Mouse (Mus musculus) testis, postnatal 14 days (tissue): ENCODE data around the gene Cox11.

Experiments used
- DNase-seq: peaks from one replicate; pipeline ENCODE4 v3.0.0; 2021; ENCODE audit warnings: low spot score

Gene Cox11

DNA sequence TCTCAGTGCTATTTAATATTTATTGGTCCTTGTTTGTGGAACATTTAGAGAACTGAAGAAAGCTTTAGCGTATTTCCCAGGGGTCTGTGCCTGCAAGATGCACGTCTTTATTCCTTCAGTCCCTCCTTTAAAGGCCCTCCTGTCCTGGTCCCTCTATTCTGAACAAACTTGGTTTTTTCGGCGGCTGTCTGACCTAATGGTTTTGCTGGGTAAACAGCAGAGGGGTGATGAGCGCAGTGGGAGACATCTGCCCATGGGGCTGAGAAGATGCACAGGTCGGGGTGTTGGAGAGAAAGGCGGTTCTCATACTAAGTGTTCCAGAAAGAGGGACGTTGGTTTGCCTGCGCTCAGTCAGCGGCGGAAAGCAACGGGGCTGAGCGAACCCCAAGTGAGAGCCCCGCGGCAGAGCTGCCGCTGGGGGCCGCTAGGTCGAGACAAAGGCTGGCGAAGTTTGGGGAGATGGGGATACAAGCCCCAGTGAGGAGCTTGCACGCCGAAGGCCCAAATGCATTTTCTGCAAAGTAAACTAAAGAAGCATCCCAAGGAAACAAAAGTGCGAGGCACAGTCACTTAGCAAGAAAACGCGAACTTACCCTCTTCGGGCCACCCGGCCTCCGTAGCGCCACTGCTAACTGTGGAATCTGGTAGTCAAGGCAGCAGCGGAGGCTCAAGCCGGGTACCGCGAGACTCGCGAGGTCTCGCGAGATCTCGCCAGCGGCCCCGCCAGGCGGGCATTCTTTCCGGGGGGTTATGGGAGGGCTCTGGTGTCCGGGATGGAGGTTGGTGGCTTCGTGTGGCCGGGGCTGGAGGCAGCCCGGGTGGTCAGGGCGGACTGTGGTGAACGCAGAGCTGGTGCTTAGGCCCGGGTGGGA is at the start of gene Cox11, which contains the start of gene Stxbp4:
Gene Cox11, plus strand, starts transcription at position 734 of the 872 bp plus-strand sequence.
Gene Stxbp4, minus strand, starts transcription at position 645 of the 872 bp plus-strand sequence.
- peak; percentile 95 for DNase-seq

DNA sequence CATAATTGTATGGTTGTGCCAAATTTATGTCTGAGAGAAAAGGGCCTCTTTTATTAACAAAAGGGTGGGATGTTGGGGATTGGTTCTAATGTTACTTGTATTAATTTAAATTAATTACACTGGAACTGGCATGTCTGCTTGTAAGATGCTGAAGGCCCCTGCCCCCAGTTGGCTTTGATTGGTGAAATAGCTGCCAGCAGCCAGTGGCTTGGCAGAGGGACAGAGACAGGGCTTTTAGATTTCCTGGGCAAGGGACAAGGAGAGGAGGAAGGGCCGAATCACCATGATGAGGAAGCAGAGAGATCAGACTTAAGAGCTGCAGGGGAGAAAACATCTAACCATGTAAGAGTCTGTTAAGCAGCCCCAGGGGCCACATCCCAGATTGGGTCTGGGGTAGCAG is 47.0 kb upstream of the Cox11 start:
- DNase-seq = no peak

- no peak for DNase-seq
Measured at GRCm38 (mm10) chr11:90595826-90596225, 42.1 kb upstream of the Cox11 start.

DNA sequence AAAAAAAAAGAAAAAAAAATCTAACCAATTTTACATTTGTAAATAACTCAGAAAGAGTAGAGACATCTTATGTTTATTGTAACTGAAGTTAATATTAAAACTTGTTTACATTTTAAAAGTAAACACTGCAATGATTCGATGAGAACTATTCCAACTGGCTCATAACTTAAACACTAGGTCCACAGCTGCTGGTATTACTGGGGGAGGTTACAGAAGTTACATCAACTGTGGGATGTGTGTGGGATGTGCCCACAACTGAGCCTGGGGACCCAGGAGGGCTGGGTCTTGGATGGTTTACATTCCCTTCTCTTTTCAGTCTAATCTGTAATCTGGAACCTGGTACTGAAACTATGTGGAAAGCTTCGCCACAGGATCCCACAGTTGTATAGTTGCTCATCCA is 34.9 kb upstream of the Cox11 start:
- no peak for DNase-seq

DNA sequence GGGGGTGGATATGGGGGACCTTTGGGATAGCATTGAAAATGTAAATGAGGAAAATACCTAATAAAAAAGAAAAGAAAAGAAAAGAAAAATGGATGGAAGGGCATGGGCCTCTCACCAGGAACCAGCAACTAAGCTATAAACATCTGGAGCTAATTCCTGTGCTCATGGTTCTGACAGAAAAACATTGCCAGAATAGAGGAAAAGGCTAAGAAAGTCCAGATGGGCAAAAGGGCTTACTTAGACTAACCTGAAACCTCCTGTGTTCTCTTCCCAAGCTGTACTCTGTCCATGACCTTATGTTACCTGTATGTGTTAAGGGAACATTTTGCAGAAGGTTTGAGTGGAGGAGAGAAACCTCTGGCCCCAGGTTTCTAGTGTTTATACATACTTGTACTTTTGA is 25.9 kb upstream of the Cox11 start:
- no peak for DNase-seq

DNA sequence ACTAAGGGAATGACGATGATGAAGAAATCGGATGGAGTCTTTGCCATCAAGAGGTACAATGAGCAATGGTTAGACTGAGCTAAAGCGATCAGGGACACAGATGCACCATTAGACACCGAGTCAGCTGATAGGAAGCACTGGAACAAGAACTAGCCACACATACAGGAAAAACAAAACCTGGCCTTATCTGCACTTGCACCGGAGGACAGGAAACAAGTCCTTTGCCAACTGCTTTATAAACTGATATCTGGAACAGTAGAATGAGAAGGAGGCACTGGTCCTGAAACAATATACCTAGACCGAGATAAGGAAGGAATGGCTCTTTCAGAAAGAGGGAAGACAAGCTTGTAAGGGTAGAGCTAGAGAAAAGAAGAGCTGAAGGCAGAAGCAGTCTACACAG is 23.2 kb upstream of the Cox11 start:
- no peak for DNase-seq

DNA sequence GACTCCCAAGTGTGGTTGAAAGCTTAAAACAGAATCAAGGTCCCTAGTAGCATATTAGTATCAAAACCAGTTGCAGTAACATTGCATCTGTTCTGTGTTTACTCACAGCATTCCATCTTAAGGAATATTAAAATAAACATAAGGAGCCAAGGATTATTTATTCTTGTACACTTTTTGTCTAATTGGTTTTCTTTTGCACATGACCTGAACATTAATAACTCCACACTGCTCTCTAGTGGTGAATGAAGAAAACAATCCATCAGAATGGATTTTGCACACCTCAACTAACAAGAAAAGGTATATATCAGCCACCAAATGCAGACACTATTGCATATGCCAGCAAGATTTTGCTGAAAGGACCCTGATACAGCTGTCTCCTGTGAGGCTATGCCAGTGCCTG is 21.5 kb upstream of the Cox11 start:
- no peak for DNase-seq

- no peak for DNase-seq
Measured at GRCm38 (mm10) chr11:90622044-90622443, 15.9 kb upstream of the Cox11 start.

GRCm38 (mm10) chr11:90622500-90622899 is 15.5 kb upstream of the Cox11 start:
- no peak for DNase-seq

GRCm38 (mm10) chr11:90623477-90623876 is 14.5 kb upstream of the Cox11 start:
- no peak for DNase-seq

- DNase-seq = no peak
Measured at GRCm38 (mm10) chr11:90625174-90625573, 12.8 kb upstream of the Cox11 start.

DNA sequence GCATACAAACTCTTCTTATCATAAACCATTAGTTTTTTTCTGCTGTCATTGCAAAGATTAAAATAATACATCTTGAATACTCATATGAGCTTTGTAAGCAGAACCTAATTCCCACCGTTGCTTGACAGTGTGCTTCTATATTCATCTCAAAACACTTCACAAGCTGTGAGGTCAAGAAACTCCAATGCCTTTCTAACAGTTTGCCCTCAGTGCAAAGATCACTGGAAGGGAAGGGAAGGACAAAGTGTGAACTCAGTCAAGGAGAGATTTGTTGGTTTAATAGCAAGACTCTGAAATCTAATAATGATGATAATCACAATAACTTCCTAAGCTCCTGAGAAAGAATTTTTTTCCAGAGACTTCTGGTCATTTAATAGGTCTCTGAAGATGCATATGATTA is 10.2 kb upstream of the Cox11 start:
- DNase-seq = no peak

DNA sequence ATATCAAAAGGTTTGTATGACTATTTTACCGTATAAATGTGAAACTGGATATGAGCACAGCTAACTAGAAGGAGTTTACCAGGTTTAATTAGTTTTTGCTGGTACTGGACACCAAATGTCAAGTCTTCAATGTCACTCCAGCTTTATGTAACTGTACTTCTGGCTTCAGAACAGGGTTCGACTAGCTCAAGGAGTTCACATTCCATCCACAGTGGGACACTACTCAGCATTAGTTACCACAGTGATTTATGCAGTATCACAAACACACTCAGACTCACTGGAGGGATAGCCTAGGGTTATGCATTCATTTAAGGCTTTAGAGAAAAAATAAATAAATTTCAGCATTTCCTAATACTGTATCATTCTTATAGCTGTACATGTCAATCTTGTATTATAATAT is 5.5 kb upstream of the Cox11 start:
- no peak for DNase-seq

- no peak for DNase-seq
Measured at GRCm38 (mm10) chr11:90634661-90635060, 3.3 kb upstream of the Cox11 start.

DNA sequence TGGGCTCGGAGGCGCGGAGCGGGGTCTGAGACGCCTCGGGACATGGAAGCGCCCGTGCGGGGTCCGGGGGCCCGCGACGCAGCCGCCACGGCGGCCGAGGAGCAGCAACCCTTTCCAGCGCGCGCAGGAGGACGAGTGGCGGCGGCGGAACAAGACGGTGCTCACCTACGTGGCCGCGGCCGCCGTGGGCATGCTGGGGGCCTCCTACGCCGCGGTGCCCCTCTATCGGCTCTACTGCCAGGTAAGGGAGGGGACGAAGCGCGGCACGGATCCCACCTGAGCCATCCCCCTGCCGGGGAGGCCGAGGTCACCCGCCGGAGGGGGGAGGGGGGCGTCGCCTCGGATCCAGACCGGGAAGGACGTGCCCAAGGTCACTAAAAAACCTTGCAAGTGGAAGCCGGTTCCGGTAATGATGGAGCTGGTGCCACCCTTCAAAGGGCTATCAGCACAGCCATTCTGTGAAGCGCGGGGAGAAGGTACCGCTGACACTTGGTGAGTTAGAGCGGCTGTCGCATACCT is 398 bp downstream of the Cox11 start:
- no peak for DNase-seq

DNA sequence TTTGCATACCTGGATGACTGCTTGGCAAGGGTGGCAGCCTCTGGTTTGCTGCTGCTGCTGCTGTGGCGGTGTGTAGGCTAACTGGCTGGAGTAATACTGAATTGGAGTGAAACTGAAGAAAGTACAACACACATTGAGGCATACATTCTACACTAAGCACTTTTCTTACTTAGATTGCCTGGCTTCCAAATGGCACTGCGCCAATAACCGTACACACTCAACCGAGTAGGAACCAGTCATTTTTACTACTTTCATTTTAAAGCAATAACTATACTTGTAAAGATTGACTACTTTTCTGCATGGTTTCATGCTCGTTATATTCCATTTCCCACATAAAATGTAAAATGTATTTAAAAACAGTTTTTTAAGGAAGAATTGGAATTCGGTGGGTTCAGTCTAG is 11.8 kb downstream of the Cox11 start:
- no peak for DNase-seq

GRCm38 (mm10) chr11:90650231-90650885 is 12.4 kb downstream of the Cox11 start:
- no peak for DNase-seq

GRCm38 (mm10) chr11:90652603-90653002 is 14.6 kb downstream of the Cox11 start:
- no peak for DNase-seq

DNA sequence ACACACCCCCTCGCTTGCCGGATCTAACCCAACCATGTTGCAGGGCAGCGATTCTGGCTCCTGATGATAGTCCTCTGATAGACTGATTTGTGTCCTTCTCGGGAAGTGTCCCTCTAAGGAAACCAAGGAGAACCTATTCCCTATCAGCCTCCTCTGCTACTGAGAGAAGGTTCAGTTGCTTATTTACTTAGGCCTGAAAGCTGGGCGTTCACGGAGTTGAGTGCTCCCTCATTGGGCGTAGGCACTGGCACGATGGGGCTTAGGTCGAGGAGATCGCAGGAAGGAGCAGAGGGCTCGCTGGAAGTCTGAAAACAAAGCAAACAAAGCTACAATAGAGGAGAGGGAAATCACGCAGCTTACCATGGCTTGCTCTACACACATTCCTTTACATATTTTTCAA is 19.6 kb downstream of the Cox11 start:
- no peak for DNase-seq

DNA sequence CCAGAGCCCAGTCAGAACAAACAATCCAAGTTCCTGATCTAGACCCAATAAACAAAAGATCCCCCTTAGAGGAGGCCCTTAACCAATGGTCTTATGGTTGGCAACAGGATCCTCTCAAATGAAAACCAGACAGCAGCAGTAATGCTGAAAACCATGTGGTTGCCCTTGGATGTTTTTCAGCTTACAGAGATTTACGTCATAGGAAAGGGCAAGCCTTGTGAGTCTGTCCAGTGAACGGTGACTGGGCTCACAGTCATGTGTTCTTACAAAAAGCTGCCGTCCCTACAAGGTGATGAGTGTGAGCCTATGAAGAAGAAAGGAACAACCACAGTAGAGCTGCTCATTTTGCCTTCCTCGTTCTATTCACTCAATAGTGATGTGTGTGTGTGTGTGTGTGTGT is 22.7 kb downstream of the Cox11 start:
- DNase-seq = no peak

DNA sequence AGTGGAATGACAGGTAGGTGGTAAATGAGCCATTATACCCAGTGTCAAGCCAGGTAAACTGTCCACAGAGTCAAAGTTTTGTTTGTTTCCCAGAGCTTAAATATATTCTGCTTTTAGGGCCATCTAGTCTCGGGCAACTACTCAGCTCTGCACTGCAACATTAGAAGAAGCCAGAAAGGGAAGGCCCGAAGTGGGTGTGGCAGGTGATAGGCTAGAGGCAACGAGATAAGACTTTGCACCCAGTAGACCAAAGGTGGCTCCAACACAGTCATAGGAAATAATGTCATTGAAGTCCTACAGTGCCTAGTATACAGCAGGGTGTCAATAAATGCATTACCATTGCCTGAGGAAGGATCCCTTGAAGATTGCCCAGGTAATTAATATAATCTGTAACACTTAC is 25.1 kb downstream of the Cox11 start:
- no peak for DNase-seq

- no peak for DNase-seq
Measured at GRCm38 (mm10) chr11:90663618-90664297, 25.8 kb downstream of the Cox11 start.
